Mouse (Mus musculus): ENCODE measurements around the gene Them5. TPM values are rescaled to one million over a fixed set of nuclear protein-coding genes. Genes with fewer than 3 reads are reported as not detected.

Them5 gene
- total and polyA plus RNA-seq, 2 experiments: 0.09 TPM; not detected in 1

DNA sequence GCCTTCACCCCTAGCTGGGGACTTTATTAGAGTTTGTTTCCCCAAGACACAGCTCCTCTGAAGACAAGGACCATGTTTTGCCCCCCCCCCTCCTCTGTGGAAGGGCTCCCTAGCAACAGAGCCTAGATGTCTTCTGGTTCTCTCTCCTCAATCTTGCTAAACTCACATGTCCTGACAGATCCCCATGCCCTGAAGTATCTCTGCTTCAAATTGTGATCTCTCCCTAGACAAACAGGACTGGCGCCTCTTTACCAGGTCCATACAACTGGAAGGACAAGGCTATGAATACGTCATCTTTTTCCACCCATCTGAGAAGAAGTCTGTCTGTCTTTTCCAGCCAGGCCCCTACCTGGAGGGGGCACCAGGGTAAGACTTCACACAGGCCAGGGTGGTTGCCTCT lies 2.3 kb downstream of the Them5 start:
- peaks cover 2% of the 10 kb centered on the region; the same call in 1 of the 2 replicates for H3K4me1 ChIP-seq (ENCODE audit: control insufficient read depth, insufficient read depth, low read length)
- no peak overlapping the region for H3K9ac ChIP-seq (ENCODE audit: low read depth, low read length)
- no peak overlapping the region for H3K27ac ChIP-seq (replicated peaks; ENCODE audit: insufficient read depth, low read depth, low read length)
- H3K36me3 ChIP-seq (ENCODE audit: control insufficient read depth, insufficient read depth, low read length): no peaks in the 10 kb centered on the region
- TF ChIP-seq POLR2A (IDR thresholded peaks at IDR 0.05; ENCODE audit: extremely low read depth, insufficient read depth, low read length) (no peak), CTCF (IDR thresholded peaks at IDR 0.05; ENCODE audit: low read depth, low read length) (no peak)
- DNase-seq (ENCODE audit: extremely low read depth, low read depth, low spot score): no peak
- H3K4me3 ChIP-seq (ENCODE audit: insufficient read depth, low read depth, low read length): no peak overlapping the region
- H3K27me3 ChIP-seq (ENCODE audit: control insufficient read depth, insufficient read depth, low read length): no peaks in the 10 kb centered on the region
- WGBS: 99% methylated on average over 2 of the region's 2 CpGs
- no peaks in the 10 kb centered on the region for H3K79me2 ChIP-seq (ENCODE audit: control insufficient read depth, insufficient read depth, low read length)

DNA sequence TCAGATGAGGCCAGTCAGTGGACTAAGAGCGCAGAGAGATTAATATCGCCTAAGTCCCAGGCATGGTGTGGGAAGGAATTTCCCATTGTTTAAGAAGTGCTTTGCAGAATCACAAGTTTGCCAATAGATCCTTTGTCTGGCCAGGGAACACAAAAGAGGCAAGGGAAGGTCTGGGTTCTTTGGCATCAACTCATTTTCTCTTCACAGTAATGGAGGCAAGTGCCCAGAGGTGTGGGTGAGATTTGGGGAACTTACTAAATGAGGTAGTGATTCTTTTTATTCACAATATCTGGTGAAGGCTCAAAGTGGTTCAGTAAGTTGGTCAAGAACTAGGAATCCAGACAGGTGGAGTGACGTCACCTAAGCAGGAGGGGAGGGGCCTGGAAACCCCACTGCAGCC lies 3.0 kb downstream of the Them5 start:
- Histone ChIP-seq H3K36me3 (ENCODE audit: control insufficient read depth, insufficient read depth, low read length) (no peaks in the 10 kb centered on the region), H3K4me3 (ENCODE audit: insufficient read depth, low read depth, low read length) (no peak overlapping the region), H3K79me2 (ENCODE audit: control insufficient read depth, insufficient read depth, low read length) (no peaks in the 10 kb centered on the region), H3K27me3 (ENCODE audit: control insufficient read depth, insufficient read depth, low read length) (no peaks in the 10 kb centered on the region), H3K27ac (replicated peaks; ENCODE audit: insufficient read depth, low read depth, low read length) (no peak overlapping the region), H3K9ac (ENCODE audit: low read depth, low read length) (no peak overlapping the region), H3K4me1 (ENCODE audit: control insufficient read depth, insufficient read depth, low read length) (peaks cover 2% of the 10 kb centered on the region; the same call in 1 of the 2 replicates)
- WGBS: 88% methylated on average over 3 of the region's 3 CpGs
- no peak for DNase-seq (ENCODE audit: extremely low read depth, low read depth, low spot score)
- TF ChIP-seq POLR2A (IDR thresholded peaks at IDR 0.05; ENCODE audit: extremely low read depth, insufficient read depth, low read length) (no peak), CTCF (IDR thresholded peaks at IDR 0.05; ENCODE audit: low read depth, low read length) (no peak)

DNA sequence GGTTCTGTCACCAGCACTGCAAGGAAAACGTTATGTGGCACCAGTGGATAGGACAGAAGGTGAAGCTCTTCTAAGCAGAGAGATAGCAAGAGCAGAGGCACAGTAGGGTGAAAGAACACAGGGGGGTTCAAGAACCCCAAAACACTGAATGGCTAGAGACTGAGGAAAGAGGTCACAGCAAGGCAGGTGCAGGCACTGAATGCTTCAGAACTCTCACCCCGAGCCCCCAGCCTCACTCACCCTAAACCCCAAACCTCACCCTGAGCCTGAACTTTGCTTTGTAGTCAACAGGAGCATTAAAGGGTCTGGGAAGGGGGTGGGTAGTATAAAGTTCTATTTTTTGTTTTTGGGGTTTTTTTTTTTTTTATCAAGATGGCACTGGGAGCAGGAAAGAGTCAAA lies 6.2 kb downstream of the Them5 start:
- Histone ChIP-seq H3K4me3 (ENCODE audit: insufficient read depth, low read depth, low read length) (no peak overlapping the region), H3K36me3 (ENCODE audit: control insufficient read depth, insufficient read depth, low read length) (no peaks in the 10 kb centered on the region), H3K27me3 (ENCODE audit: control insufficient read depth, insufficient read depth, low read length) (no peaks in the 10 kb centered on the region), H3K4me1 (ENCODE audit: control insufficient read depth, insufficient read depth, low read length) (no peaks in the 10 kb centered on the region), H3K79me2 (ENCODE audit: control insufficient read depth, insufficient read depth, low read length) (no peaks in the 10 kb centered on the region), H3K27ac (replicated peaks; ENCODE audit: insufficient read depth, low read depth, low read length) (no peak overlapping the region), H3K9ac (ENCODE audit: low read depth, low read length) (no peak overlapping the region)
- no peak for DNase-seq (ENCODE audit: extremely low read depth, low read depth, low spot score)
- 70% methylated on average over 2 of the region's 2 CpGs for WGBS
- no peak for TF ChIP-seq CTCF (IDR thresholded peaks at IDR 0.05; ENCODE audit: low read depth, low read length)
- TF ChIP-seq POLR2A (IDR thresholded peaks at IDR 0.05; ENCODE audit: extremely low read depth, insufficient read depth, low read length): no peak

DNA sequence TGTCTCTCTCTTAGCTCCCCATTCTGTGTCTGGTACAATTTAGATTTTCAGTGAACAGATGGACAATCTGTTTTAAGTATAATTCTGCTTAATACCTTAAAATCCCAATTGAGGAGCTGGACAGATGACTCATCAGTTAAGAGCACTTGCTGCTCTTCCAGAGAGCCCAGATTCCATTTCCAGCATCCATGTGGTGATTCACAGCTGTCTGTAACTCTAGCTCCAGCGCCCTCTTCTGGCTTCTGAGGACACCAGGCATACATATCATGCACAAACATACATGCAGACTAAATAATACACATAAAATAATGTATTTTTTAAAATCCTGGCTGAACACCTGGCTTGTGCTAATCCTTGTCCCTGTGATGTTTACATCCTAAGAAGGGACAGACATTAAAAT lies 18.9 kb downstream of the Them5 start:
- peaks cover 13% of the 10 kb centered on the region for H3K4me1 ChIP-seq (ENCODE audit: control insufficient read depth, insufficient read depth, low read length)
- H3K36me3 ChIP-seq (ENCODE audit: control insufficient read depth, insufficient read depth, low read length): no peaks in the 10 kb centered on the region
- 0% methylated on average over 1 of the region's 1 CpGs for WGBS
- no peak for TF ChIP-seq POLR2A (IDR thresholded peaks at IDR 0.05; ENCODE audit: extremely low read depth, insufficient read depth, low read length)
- TF ChIP-seq CTCF (IDR thresholded peaks at IDR 0.05; ENCODE audit: low read depth, low read length): peak; percentile 53
- peak; percentile 74 for DNase-seq (ENCODE audit: extremely low read depth, low read depth, low spot score)
- H3K79me2 ChIP-seq (ENCODE audit: control insufficient read depth, insufficient read depth, low read length): no peaks in the 10 kb centered on the region
- H3K27ac ChIP-seq (replicated peaks; ENCODE audit: insufficient read depth, low read depth, low read length): no peak overlapping the region
- H3K9ac ChIP-seq (ENCODE audit: low read depth, low read length): no peak overlapping the region
- no peak overlapping the region for H3K4me3 ChIP-seq (ENCODE audit: insufficient read depth, low read depth, low read length)
- H3K27me3 ChIP-seq (ENCODE audit: control insufficient read depth, insufficient read depth, low read length): no peaks in the 10 kb centered on the region

DNA sequence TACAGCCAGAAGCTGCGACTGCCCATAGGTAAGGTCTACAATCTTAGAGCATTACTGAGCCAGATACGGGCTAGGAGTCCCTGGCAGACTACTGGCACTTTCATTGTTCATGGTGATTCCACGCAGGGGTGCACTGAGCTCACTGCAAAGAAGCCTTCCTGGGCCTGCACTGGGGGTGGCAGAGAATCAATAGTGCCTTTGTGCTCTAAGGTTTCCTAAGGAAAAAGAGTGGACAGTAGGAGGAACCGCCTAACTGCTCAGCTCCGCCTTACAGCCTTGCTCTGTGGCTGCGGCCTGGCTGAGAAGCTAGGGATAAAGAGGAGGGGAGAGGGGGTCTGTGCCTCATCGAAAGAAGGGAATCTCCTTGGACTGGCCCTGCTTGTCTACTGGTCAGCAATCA lies 20.2 kb downstream of the Them5 start, which contains the start of gene C2cd4d:
Gene C2cd4d (plus strand): TSS at position 301 of the 400 bp plus-strand sequence.
- H3K79me2 ChIP-seq (ENCODE audit: control insufficient read depth, insufficient read depth, low read length): no peaks in the 10 kb centered on the region
- peaks cover 12% of the 10 kb centered on the region for H3K4me1 ChIP-seq (ENCODE audit: control insufficient read depth, insufficient read depth, low read length)
- H3K4me3 ChIP-seq (ENCODE audit: insufficient read depth, low read depth, low read length): peak within 1 kb of the TSS; percentile 59
- 91% methylated on average over 7 of the region's 7 CpGs for WGBS
- peak within 1 kb of the TSS; percentile 61 for H3K27ac ChIP-seq (replicated peaks; ENCODE audit: insufficient read depth, low read depth, low read length)
- TF ChIP-seq CTCF (IDR thresholded peaks at IDR 0.05; ENCODE audit: low read depth, low read length) (no peak), POLR2A (IDR thresholded peaks at IDR 0.05; ENCODE audit: extremely low read depth, insufficient read depth, low read length) (no peak)
- peak within 1 kb of the TSS; percentile 84 for H3K9ac ChIP-seq (ENCODE audit: low read depth, low read length)
- no peak for DNase-seq (ENCODE audit: extremely low read depth, low read depth, low spot score)
- H3K27me3 ChIP-seq (ENCODE audit: control insufficient read depth, insufficient read depth, low read length): no peaks in the 10 kb centered on the region
- no peaks in the 10 kb centered on the region for H3K36me3 ChIP-seq (ENCODE audit: control insufficient read depth, insufficient read depth, low read length)

DNA sequence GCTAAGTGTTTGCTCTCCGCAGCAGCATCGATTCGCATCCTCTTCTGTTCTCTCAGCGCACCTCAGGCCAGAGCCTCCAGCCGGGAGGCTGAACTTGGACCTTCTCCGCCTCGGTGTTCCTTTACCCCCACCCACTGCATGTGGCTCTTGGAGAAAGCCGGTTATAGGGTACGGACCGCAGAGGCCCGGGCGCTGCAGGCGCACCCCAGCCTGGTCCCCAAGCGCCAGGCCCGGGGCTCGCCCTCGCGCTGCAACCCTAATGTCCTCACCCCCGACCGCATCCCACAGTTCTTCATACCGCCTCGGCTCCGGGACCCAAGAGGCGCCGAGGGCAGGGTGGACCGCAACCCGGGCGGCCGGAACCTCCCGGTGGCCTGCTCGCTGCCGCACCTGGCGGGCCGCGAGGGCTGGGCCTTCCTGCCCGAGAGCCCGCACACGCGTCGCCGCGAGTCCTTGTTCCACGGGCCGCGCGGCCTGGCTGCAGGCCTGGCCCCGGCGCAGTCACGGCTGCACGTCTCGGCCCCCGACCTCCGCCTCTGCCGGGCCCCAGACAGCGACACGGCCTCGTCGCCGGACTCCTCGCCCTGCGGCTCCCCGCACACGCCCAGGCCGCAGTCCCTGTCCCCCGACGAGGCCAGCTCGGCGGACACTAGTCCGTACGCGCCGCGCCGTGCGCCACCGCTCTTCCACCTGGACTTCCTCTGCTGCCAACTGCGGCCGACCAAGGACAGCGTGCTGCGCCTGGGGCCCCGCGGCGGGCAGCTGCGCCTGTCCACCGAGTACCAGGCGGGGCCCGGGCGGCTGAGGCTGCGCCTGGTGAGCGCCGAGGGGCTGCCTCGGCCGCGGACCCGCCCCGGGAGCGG lies 21.6 kb downstream of the Them5 start:
- peak; percentile 67 for DNase-seq (ENCODE audit: extremely low read depth, low read depth, low spot score)
- no peaks in the 10 kb centered on the region for H3K79me2 ChIP-seq (ENCODE audit: control insufficient read depth, insufficient read depth, low read length)
- H3K4me1 ChIP-seq (ENCODE audit: control insufficient read depth, insufficient read depth, low read length): peaks cover 17% of the 10 kb centered on the region
- peak overlapping the region; percentile 84 for H3K9ac ChIP-seq (ENCODE audit: low read depth, low read length)
- 3% methylated on average over 97 of the region's 97 CpGs for WGBS
- H3K4me3 ChIP-seq (ENCODE audit: insufficient read depth, low read depth, low read length): peak overlapping the region; percentile 59
- H3K27me3 ChIP-seq (ENCODE audit: control insufficient read depth, insufficient read depth, low read length): no peaks in the 10 kb centered on the region
- peak overlapping the region; percentile 61 for H3K27ac ChIP-seq (replicated peaks; ENCODE audit: insufficient read depth, low read depth, low read length)
- H3K36me3 ChIP-seq (ENCODE audit: control insufficient read depth, insufficient read depth, low read length): no peaks in the 10 kb centered on the region
- TF ChIP-seq POLR2A (IDR thresholded peaks at IDR 0.05; ENCODE audit: extremely low read depth, insufficient read depth, low read length) (0 out of 2 replicates have a peak, but pooled peaks have one; percentile 7), CTCF (IDR thresholded peaks at IDR 0.05; ENCODE audit: low read depth, low read length) (no peak)
